Mouse (Mus musculus) forebrain, embryonic 13.5 days (tissue): ENCODE measurements at regions not wholly inside any gene's neighbourhood (a gene's known extent, or its start where the extent isn't known, plus 50 kb on each side); places are given as distances from the start of the nearest gene placed in this dataset.

Experiments
- ATAC-seq: fragments of 200-750 bp; cut with Nextera tagmentation; 2 replicates; pipeline ENCODE4 v1.8.0; 2017
- H3K27ac ChIP-seq: fragments of 300-500 bp; sonication (generic); 2 replicates; pipeline ENCODE4 v1.5.1; 2015; ENCODE audit warnings: inconsistent platforms, mild to moderate bottlenecking, moderate library complexity
- H3K27me3 ChIP-seq: fragments of 300-500 bp; sonication (generic); 2 replicates; pipeline ENCODE4 v1.6.1; 2015; ENCODE audit warnings: mild to moderate bottlenecking, inconsistent platforms
- H3K36me3 ChIP-seq: fragments of 300-500 bp; sonication (generic); 2 replicates; pipeline ENCODE4 v1.6.1; 2015; ENCODE audit warnings: mild to moderate bottlenecking, inconsistent platforms; ENCODE audit not compliant: poor library complexity, severe bottlenecking
- H3K4me1 ChIP-seq: fragments of 300-500 bp; sonication (generic); 2 replicates; pipeline ENCODE4 v1.6.1; 2015; ENCODE audit warnings: inconsistent platforms
- H3K4me2 ChIP-seq: fragments of 300-500 bp; sonication (generic); 2 replicates; pipeline ENCODE4 v1.6.1; 2015; ENCODE audit warnings: inconsistent platforms, mild to moderate bottlenecking, moderate library complexity
- H3K4me3 ChIP-seq: fragments of 300-500 bp; sonication (generic); 2 replicates; pipeline ENCODE4 v1.5.1; 2015; ENCODE audit warnings: mild to moderate bottlenecking, inconsistent platforms
- H3K9ac ChIP-seq: fragments of 300-500 bp; sonication (generic); 2 replicates; pipeline ENCODE4 v1.6.1; 2015; ENCODE audit warnings: mild to moderate bottlenecking, inconsistent platforms
- H3K9me3 ChIP-seq: fragments of 300-500 bp; sonication (generic); replicated peaks from 2 replicates; pipeline ENCODE4 v1.6.1; 2016; ENCODE audit warnings: inconsistent platforms
- WGBS: fragments of 180-500 bp; shearing (Covaris S2); methylation state at CpG from one replicate; pipeline ENCODE4 v1.1.7; 2015; 5-methylcytosine and 5-hydroxymethylcytosine counted together

DNA sequence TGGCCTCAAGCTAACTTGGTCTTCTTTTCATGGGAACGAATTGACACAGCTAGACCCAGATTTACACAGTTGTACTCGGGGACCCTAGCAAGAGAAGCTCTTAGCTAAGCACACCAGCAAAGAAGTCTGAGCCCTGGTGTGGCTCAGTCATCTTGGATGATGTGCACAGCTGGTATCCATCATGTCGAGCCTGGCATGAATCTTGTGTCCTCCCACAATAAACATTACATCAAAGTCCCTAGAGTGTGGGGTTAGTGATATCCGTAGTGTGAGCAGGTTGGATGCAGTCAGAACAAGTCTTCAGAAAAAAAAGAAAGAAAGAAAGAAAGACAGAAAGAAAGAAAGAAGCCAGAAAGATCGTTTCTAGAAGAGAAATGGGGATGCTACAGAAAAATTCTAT, 52.1 kb upstream of the Hmcn1 start:
- Histone ChIP-seq H3K4me1 (peaks cover 4% of the 10 kb centered on the region; the same call in 1 of the 2 replicates), H3K36me3 (no peaks in the 10 kb centered on the region), H3K9me3 (no peaks in the 10 kb centered on the region), H3K27me3 (no peaks in the 10 kb centered on the region), H3K4me2 (no peak overlapping the region), H3K4me3 (no peak overlapping the region), H3K9ac (no peak overlapping the region), H3K27ac (no peak overlapping the region)
- no peak for ATAC-seq
- 84% methylated on average over 5 of the region's 5 CpGs for WGBS

DNA sequence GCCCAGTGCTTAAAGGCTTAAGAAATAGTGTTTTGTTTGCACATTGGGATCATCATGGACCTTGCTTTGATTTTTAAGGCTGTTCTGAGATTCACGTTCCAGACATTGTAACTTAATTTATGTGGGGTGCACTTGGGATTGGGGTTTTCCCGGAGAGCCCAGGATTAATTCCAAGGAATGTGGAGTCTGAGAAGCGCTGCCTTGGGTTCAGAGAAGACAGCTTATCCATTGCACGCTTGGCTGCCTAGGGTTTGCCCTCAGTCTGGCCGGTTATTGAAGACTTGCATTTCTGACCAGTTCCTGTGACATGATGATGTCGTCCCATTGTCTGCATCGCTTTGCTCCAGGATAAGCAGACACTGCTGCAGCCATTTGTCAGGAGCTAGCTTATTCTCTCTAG, 53.4 kb upstream of the Hmcn1 start:
- Histone ChIP-seq H3K27ac (no peak overlapping the region), H3K4me3 (no peak overlapping the region), H3K9ac (no peak overlapping the region), H3K27me3 (no peaks in the 10 kb centered on the region), H3K4me1 (peaks cover 4% of the 10 kb centered on the region; the same call in 1 of the 2 replicates), H3K36me3 (no peaks in the 10 kb centered on the region), H3K4me2 (no peak overlapping the region), H3K9me3 (no peaks in the 10 kb centered on the region)
- WGBS = 23% methylated on average over 7 of the region's 7 CpGs
- no peak for ATAC-seq

DNA sequence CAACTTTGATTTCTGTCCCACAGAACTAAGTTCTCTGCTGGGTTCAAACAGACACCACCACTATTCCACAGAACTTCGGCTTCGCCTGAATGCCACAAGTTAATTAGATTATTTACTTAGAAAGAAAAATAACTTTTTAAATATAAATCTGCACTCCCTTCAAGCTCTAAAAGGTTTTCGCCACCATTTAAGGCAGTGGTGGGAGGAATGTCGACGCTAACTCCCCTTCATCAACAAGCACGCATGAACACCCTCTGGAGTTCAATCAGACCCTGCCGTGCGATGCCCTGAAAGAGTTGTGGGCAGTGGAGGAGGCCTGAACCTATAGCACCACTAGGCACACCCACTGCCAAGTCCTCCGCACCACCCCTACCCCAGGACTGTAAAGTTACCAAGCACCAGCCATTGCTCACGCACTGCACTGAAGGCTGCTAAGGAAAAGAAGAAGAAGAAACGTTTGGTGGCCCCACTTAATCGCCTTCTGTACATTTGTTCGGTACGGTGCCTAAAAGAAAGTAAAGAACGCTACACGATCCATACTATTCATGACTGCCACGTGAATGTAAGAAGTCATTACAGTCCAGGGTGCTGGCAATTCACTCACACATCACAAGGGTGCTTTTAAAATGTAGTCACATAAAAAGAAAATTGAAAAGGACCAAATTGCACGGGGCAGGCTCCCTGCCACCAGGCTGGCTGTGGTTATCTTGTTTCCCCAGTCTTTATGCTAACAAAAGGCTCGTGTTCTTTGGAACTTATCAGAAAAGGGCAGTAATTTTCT, 56.7 kb upstream of the Hmcn1 start:
- Histone ChIP-seq H3K4me1 (peaks cover 4% of the 10 kb centered on the region; the same call in 1 of the 2 replicates), H3K9ac (no peak overlapping the region), H3K36me3 (no peaks in the 10 kb centered on the region), H3K27ac (no peak overlapping the region), H3K27me3 (no peaks in the 10 kb centered on the region), H3K9me3 (no peaks in the 10 kb centered on the region), H3K4me2 (no peak overlapping the region), H3K4me3 (no peak overlapping the region)
- no peak for ATAC-seq
- WGBS = 82% methylated on average over 19 of the region's 19 CpGs

DNA sequence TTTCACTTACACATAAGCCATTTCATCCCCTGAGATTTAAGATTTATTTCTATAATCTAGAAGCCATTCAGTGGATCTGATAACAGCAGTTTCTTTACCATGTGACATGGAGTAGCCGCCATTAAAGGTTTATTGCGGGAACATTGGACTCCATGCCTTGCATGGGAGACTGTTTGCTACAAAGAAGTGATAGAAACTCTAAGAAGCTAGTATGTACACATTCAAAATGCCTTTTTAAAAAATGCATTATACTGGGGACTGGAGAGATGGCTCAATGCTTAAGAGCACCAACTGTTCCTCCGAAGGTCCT, 57.2 kb upstream of the Hmcn1 start:
- H3K27me3 ChIP-seq = no peaks in the 10 kb centered on the region
- no peak overlapping the region for H3K4me2 ChIP-seq
- H3K4me3 ChIP-seq = no peak overlapping the region
- WGBS = 95% methylated on average over 3 of the region's 3 CpGs
- H3K27ac ChIP-seq = no peak overlapping the region
- H3K36me3 ChIP-seq = no peaks in the 10 kb centered on the region
- H3K4me1 ChIP-seq = peaks cover 4% of the 10 kb centered on the region; the same call in 1 of the 2 replicates
- ATAC-seq = no peak
- no peak overlapping the region for H3K9ac ChIP-seq
- H3K9me3 ChIP-seq = no peaks in the 10 kb centered on the region

DNA sequence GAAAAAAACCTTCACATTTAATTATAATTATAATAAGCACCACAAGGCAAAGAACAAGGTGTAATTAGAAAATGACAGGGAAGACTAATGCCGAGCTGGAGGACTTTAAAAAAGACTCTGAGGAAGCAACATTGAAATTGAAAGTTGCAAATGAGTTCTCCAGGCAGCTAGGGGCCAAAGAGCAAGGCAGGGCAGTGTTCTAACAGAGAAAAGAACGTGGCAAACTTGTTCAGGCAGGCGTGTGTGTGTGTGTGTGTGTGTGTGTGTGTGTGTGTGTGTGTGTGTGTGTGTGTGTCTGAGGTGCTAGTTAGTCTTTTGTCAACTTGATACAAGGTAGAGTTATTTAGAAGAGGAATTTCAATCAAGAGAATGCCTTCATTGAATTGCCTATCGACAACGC, 60.0 kb upstream of the Hmcn1 start:
- no peaks in the 10 kb centered on the region for H3K9me3 ChIP-seq
- no peak overlapping the region for H3K4me3 ChIP-seq
- no peaks in the 10 kb centered on the region for H3K4me1 ChIP-seq
- no peaks in the 10 kb centered on the region for H3K36me3 ChIP-seq
- WGBS = 33% methylated on average over 5 of the region's 5 CpGs
- H3K27ac ChIP-seq = no peak overlapping the region
- H3K27me3 ChIP-seq = no peaks in the 10 kb centered on the region
- H3K9ac ChIP-seq = no peak overlapping the region
- no peak overlapping the region for H3K4me2 ChIP-seq
- ATAC-seq = no peak

DNA sequence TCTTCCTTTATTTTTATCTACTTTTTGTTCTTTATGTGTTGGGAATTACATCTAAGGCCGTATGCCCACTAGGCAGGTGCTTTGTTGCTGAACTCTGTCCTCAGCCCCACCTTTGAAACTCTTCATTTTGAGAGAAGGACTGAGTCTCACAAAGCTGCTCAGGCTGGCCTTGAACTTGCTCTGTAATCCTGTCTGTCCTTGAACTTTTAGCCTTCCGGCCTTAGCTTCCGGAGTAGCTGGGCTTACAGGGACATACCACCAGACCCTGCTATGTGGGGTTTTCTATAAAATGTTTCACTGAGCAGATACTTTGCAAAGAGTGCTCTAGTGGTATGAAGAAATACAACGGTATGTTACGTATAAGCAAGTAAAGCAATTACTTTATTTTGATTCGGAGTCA, 62.2 kb upstream of the Hmcn1 start:
- no peak overlapping the region for H3K4me3 ChIP-seq
- ATAC-seq = no peak
- no peaks in the 10 kb centered on the region for H3K9me3 ChIP-seq
- H3K27me3 ChIP-seq = no peaks in the 10 kb centered on the region
- no peaks in the 10 kb centered on the region for H3K36me3 ChIP-seq
- no peak overlapping the region for H3K4me2 ChIP-seq
- WGBS = 89% methylated on average over 6 of the region's 6 CpGs
- H3K9ac ChIP-seq = no peak overlapping the region
- H3K4me1 ChIP-seq = no peaks in the 10 kb centered on the region
- no peak overlapping the region for H3K27ac ChIP-seq

DNA sequence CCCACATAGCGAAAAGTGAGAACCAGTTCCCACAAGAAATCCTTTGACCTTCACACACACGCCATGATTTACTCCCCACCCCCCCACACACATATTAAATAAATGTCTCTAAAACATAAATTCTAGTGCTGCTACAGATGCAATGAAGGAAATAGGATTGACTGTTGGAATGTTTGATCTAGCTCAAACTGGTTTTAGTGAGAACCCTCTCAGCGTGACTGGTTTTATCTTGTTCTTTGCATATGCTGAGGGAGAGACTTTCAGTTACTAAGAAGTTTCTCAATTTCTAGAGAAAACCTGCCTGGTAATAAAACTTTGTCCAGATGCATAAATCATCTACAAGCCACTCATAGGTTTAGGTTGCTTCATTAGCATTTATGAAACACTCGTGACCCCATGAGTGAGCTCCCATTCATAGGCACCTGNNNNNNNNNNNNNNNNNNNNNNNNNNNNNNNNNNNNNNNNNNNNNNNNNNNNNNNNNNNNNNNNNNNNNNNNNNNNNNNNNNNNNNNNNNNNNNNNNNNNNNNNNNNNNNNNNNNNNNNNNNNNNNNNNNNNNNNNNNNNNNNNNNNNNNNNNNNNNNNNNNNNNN, 66.4 kb upstream of the Hmcn1 start:
- Histone ChIP-seq H3K27ac (no peak overlapping the region), H3K4me3 (no peak overlapping the region), H3K4me2 (no peak overlapping the region), H3K27me3 (no peaks in the 10 kb centered on the region), H3K36me3 (no peaks in the 10 kb centered on the region), H3K9ac (no peak overlapping the region), H3K4me1 (peaks cover 7% of the 10 kb centered on the region; the same call in 1 of the 2 replicates), H3K9me3 (no peaks in the 10 kb centered on the region)
- ATAC-seq = no peak
- WGBS = 89% methylated on average over 4 of the region's 4 CpGs

DNA sequence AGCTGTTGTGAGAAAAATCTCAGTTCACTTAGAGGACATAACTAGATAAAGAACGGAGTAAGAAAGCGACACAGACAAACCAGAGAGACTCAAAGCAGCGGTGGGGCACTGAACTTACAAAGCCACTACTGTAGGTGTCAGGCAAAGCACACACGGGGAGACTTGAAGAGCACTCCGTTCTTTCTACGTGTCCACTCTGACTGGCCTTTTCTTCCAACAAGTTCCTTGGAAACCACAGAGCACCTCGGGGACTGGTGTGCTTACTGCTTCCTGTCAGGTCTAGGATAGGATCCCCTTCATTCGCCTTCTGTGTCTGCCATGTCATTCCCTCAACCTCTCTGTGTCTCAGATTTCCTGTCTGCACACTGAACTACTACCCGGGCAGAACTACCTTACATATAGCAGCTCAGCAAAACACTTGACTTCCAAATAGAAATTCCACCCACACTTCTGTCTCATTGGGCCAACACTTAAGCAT, 71.9 kb upstream of the Hmcn1 start:
- Histone ChIP-seq H3K36me3 (no peaks in the 10 kb centered on the region), H3K27ac (no peak overlapping the region), H3K4me1 (peaks cover 7% of the 10 kb centered on the region; the same call in 1 of the 2 replicates), H3K4me2 (no peak overlapping the region), H3K27me3 (no peaks in the 10 kb centered on the region), H3K9ac (no peak overlapping the region), H3K9me3 (no peaks in the 10 kb centered on the region), H3K4me3 (no peak overlapping the region)
- ATAC-seq = no peak
- 79% methylated on average over 9 of the region's 9 CpGs for WGBS

DNA sequence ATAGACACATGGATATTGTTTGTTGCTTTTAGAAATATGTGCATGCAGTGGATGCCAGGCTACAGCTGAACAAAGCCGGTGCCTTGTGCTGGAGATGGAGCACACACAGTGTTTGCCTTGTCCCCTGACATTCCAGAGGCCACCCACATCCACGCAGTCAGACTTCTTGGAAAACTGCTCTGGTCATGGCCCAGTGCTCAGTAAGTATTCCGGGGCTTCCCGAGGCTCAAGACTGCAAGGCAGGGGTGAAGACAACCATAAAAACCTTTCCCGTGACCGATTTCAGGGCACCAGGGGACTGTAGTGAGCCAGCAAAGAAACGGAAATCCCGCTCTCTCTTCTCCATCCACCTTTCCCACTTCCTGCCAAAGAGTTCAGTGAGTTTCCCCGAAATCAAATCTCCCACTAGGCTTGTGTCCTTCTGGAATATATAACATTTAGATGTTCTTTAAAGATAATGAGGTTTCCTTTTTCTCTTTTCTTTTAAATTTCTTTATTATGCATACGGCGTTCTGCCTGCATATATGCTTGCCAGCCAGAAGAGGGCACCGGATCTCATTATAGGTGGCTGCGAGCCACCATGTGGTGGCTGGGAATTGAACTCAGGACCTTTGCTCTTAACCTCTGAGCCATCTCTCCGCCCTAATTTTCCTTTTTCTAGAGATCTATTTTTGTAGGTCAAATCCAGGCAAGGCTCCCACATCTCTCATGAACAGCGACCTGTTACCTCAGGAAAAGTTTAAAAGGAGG, 73.3 kb upstream of the Hmcn1 start:
- H3K9me3 ChIP-seq = no peaks in the 10 kb centered on the region
- H3K9ac ChIP-seq = no peak overlapping the region
- no peaks in the 10 kb centered on the region for H3K27me3 ChIP-seq
- no peaks in the 10 kb centered on the region for H3K36me3 ChIP-seq
- no peak for ATAC-seq
- no peak overlapping the region for H3K27ac ChIP-seq
- WGBS = 72% methylated on average over 15 of the region's 15 CpGs
- H3K4me1 ChIP-seq = peaks cover 7% of the 10 kb centered on the region; the same call in 1 of the 2 replicates
- H3K4me2 ChIP-seq = no peak overlapping the region
- H3K4me3 ChIP-seq = no peak overlapping the region

DNA sequence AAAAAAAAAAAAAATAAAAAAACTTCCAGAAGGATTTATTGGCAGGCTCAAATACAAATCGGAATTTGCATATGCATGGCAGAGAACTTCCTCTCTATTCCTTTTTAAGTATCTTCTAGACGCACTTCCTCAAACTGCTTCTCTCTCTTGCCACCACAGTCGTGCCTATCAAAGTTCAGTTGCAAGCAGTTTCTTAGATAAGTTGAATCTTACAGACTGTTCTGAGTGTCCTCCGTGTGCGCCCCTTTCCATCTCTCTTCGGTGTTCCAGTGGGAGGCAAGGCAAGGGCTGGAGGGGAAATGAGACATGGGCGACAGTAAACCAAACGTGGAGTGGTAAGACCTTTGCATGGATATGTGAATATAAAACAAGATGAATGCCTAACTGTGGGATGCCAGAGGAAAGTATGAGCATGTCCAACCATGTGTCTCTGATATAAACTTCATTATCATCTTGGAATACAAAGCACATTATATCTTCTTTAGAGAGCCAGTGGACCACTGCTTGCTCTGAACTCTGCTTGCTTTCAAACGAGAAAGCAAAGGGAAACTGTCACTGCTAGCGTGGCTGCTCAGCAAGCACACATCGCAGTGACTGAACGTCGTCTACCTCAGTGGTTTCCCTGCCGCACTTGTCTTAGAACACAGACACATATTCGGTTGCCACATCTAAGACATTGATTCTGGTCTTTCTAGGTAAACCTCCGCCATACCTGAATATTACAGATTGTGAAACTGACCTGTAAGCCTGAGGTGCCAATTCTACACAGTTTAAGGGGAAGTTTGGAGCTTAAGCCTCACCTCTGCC, 81.5 kb upstream of the Hmcn1 start:
- Histone ChIP-seq H3K9ac (no peak overlapping the region), H3K4me3 (no peak overlapping the region), H3K27me3 (no peaks in the 10 kb centered on the region), H3K27ac (no peak overlapping the region), H3K4me2 (no peak overlapping the region), H3K4me1 (no peaks in the 10 kb centered on the region), H3K36me3 (no peaks in the 10 kb centered on the region), H3K9me3 (no peaks in the 10 kb centered on the region)
- 90% methylated on average over 16 of the region's 16 CpGs for WGBS
- no peak for ATAC-seq

DNA sequence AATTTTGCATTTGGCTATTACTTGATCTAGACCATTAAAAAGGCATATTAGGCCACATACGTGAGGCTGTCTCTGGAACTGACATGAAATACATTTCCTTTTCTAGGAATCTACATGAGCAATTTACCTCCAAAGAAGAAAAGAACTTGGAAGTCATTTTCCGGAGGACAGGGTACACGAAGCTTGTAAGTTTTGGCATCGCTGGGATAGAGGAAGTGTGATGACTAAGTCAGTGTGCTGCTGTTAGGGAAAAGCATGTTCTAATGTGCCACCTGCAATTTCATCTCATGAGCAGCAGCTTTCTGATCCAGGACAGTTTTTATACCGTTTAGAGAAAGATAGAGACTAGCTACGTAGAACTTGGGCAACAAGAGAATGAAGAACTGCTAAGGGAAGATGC, 82.3 kb upstream of the Hmcn1 start:
- no peaks in the 10 kb centered on the region for H3K9me3 ChIP-seq
- H3K4me3 ChIP-seq = no peak overlapping the region
- no peak overlapping the region for H3K27ac ChIP-seq
- 86% methylated on average over 6 of the region's 6 CpGs for WGBS
- H3K27me3 ChIP-seq = no peaks in the 10 kb centered on the region
- no peak for ATAC-seq
- no peaks in the 10 kb centered on the region for H3K36me3 ChIP-seq
- H3K9ac ChIP-seq = no peak overlapping the region
- no peaks in the 10 kb centered on the region for H3K4me1 ChIP-seq
- no peak overlapping the region for H3K4me2 ChIP-seq
